Mouse (Mus musculus) lung, postnatal 0 days (tissue): ENCODE results near the gene Aacs. TPM values are rescaled to one million over a fixed set of nuclear protein-coding genes. Genes with fewer than 3 reads are reported as not detected.

Source experiments
- ATAC-seq: fragments of 200-750 bp; cut with Nextera tagmentation; 2 replicates; pipeline ENCODE4 v1.8.0; 2017; ENCODE audit warnings: moderate library complexity
- DNase-seq: peaks from one replicate; pipeline ENCODE4 v3.0.0-alpha.2; 2016; ENCODE audit warnings: low spot score
- H3K27ac ChIP-seq: fragments of 300-500 bp; sonication (generic); 2 replicates; pipeline ENCODE4 v1.5.1; 2014; ENCODE audit warnings: antibody characterized with exemption, mild to moderate bottlenecking, low read length, mixed read lengths
- H3K27me3 ChIP-seq: fragments of 300-500 bp; sonication (generic); replicated peaks from 2 replicates; pipeline ENCODE4 v1.6.1; 2014; ENCODE audit warnings: low read length, mixed read lengths; ENCODE audit not compliant: insufficient read depth
- H3K36me3 ChIP-seq: fragments of 300-500 bp; sonication (generic); 2 replicates; pipeline ENCODE4 v1.6.1; 2014; ENCODE audit warnings: low read length, mixed read lengths; ENCODE audit not compliant: insufficient read depth
- H3K4me1 ChIP-seq: fragments of 300-500 bp; sonication (generic); 2 replicates; pipeline ENCODE4 v1.6.1; 2014; ENCODE audit warnings: antibody characterized with exemption, low read depth, low read length, mixed read lengths; ENCODE audit not compliant: insufficient read depth
- H3K4me2 ChIP-seq: fragments of 300-500 bp; sonication (generic); replicated peaks from 2 replicates; pipeline ENCODE4 v1.6.1; 2014; ENCODE audit warnings: low read depth, mild to moderate bottlenecking, low read length, moderate library complexity, mixed read lengths
- H3K4me3 ChIP-seq: fragments of 300-500 bp; sonication (generic); 2 replicates; pipeline ENCODE4 v1.5.1; 2014; ENCODE audit warnings: low read depth, low read length
- H3K9ac ChIP-seq: fragments of 300-500 bp; sonication (generic); replicated peaks from 2 replicates; pipeline ENCODE4 v1.6.1; 2014; ENCODE audit warnings: low read depth, mild to moderate bottlenecking
- H3K9me3 ChIP-seq: fragments of 300-500 bp; sonication (generic); 2 replicates; pipeline ENCODE4 v1.6.1; 2016; ENCODE audit warnings: low read length, mixed read lengths
- CTCF ChIP-seq: IDR thresholded peaks from 2 replicates; pipeline ENCODE4 v1.5.1; 2016; ENCODE audit warnings: antibody characterized with exemption, mild to moderate bottlenecking
- EP300 ChIP-seq: IDR thresholded peaks from 2 replicates; pipeline ENCODE4 v1.6.1; 2016; ENCODE audit warnings: antibody characterized with exemption, mild to moderate bottlenecking, control low read depth
- WGBS: fragments of 180-500 bp; shearing (Covaris S2); extraction: QIAGEN DNeasy Blood & Tissue Kit; methylation state at CpG from one replicate; pipeline ENCODE4 v1.1.7; 2014; 5-methylcytosine and 5-hydroxymethylcytosine counted together
- polyA plus RNA-seq: library from polyadenylated mRNA; unstranded; fragments of >200 nt; fragmentation: Nextera tagmentation; extraction: Ambion mirVana; gene quantifications from 2 replicates; pipeline ENCODE4 v1.2.1, GENCODE M21; 2015

Gene Aacs
- polyA plus RNA-seq, 1 experiment from 2014 or later: 20.0 TPM

DNA sequence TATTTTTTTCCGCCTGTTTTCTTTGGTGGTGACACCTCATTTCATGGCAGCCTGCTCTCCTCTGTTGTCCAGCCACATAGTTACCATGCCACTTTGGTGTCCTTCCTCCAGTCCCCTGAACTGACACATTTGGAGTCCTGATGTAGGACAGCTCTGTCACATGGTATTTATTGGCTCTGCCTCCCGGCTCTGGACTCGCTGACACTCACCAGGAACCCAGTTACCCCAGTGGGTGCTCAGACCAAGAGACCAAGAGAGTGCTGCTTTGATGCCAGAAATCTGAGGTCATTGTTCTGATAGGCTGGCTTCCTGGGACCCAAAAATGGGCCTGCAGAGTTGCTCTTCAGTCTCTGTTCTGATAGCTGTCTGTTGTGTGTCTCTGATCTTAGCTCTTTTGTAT is 27.6 kb upstream of the Aacs start:
- Histone ChIP-seq H3K9me3 (no peaks in the 10 kb centered on the region), H3K4me1 (no peaks in the 10 kb centered on the region), H3K4me2 (no peak overlapping the region), H3K36me3 (no peaks in the 10 kb centered on the region), H3K9ac (no peak overlapping the region), H3K4me3 (no peak overlapping the region), H3K27me3 (no peaks in the 10 kb centered on the region), H3K27ac (no peak overlapping the region)
- WGBS: 78% methylated on average over 3 of the region's 3 CpGs
- TF ChIP-seq EP300 (no peak), CTCF (no peak)
- DNase-seq (no peak), ATAC-seq (no peak)

DNA sequence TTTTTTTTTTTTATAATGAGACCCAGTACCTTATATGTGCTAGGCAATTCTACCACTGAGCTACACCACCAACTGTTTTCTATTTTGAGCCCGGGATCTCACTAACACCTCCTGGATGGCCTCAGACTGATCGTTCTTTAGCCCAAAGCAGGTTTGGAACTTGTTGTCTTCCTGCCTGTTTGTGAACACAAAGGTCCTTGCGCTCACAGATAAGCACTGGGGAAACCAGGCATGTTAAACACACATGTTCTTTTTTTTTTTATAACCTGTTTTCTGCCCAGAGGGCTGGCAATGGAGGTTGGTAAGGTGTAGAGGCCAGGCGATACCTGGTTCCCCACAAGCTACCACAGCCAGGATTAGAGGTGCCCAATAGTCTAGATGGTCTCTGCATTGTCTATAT is 27.0 kb upstream of the Aacs start:
- H3K27ac ChIP-seq: no peak overlapping the region
- WGBS: 89% methylated on average over 4 of the region's 4 CpGs
- no peak overlapping the region for H3K9ac ChIP-seq
- H3K4me2 ChIP-seq: no peak overlapping the region
- DNase-seq (no peak), ATAC-seq (no peak)
- no peaks in the 10 kb centered on the region for H3K36me3 ChIP-seq
- no peaks in the 10 kb centered on the region for H3K9me3 ChIP-seq
- no peaks in the 10 kb centered on the region for H3K27me3 ChIP-seq
- H3K4me3 ChIP-seq: no peak overlapping the region
- TF ChIP-seq CTCF (no peak), EP300 (no peak)
- no peaks in the 10 kb centered on the region for H3K4me1 ChIP-seq

DNA sequence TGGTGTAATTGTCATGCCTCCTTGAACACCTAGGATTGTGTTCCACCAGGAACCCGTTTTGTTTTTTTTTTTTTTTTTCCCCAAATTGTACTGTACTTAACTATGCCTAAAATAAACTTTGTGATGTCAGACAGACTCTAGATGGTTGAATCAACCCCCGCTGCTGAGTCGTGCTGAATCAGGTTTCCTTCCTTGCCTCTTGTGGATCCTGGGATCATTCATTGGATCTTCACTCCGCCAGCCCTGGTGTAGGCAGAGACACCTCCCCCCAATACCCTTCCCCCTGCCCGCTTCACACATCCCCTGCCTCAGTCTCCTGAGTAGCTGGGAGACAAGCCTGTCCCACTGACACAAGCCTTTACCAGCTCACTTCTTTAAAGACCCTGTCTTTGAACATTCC is 26.3 kb upstream of the Aacs start:
- H3K9me3 ChIP-seq: no peaks in the 10 kb centered on the region
- no peaks in the 10 kb centered on the region for H3K36me3 ChIP-seq
- ATAC-seq (no peak), DNase-seq (no peak)
- no peak for TF ChIP-seq CTCF
- TF ChIP-seq EP300: no peak
- no peak overlapping the region for H3K27ac ChIP-seq
- no peak overlapping the region for H3K4me3 ChIP-seq
- H3K4me2 ChIP-seq: no peak overlapping the region
- no peak overlapping the region for H3K9ac ChIP-seq
- no peaks in the 10 kb centered on the region for H3K4me1 ChIP-seq
- 69% methylated on average over 5 of the region's 5 CpGs for WGBS
- no peaks in the 10 kb centered on the region for H3K27me3 ChIP-seq

DNA sequence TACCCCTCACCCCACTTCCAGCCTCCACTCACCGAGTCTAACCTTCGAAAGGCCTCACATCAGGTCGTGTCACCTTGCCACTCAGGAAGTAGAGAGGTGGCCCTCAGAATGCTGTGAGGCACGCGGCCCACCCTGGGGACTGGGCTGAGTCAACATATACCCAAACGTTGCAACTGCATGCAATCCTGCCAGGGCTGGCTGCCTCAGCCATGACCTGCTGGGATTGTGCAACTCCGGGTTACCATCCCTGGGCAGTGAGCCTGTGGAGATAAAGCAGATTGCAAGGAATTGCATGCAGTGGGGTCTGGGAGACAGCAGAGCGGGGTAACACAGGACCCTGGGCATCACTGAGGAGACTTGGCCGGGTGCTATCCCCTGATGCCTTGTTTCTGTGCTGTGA is 23.0 kb upstream of the Aacs start:
- WGBS: 82% methylated on average over 9 of the region's 9 CpGs
- no peak overlapping the region for H3K27ac ChIP-seq
- no peak for ATAC-seq
- no peak overlapping the region for H3K4me3 ChIP-seq
- TF ChIP-seq CTCF (no peak), EP300 (no peak)
- H3K9ac ChIP-seq: no peak overlapping the region
- H3K4me1 ChIP-seq: no peaks in the 10 kb centered on the region
- H3K4me2 ChIP-seq: no peak overlapping the region
- DNase-seq: no peak
- H3K36me3 ChIP-seq: no peaks in the 10 kb centered on the region
- no peaks in the 10 kb centered on the region for H3K9me3 ChIP-seq
- no peaks in the 10 kb centered on the region for H3K27me3 ChIP-seq

DNA sequence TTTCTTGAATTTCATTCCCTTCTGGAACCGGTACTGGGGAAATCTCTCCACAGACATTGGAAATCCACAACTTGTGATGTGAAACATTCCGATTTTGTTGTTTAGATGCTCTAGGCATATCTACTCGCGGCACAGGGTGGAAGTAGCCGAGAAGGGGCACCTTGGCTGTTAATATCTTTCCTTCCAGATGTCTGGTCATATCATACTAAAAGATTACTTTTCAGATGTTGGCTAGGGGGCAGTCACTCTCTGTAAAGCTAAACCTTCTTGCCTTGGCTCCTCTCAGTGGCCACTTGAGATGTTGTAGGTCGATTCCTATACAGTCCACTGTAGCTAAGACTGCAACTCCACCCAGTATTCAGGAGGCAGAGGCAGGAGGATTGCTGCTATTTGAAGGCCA is 19.5 kb upstream of the Aacs start:
- Histone ChIP-seq H3K9me3 (no peaks in the 10 kb centered on the region), H3K36me3 (no peaks in the 10 kb centered on the region), H3K27me3 (no peaks in the 10 kb centered on the region), H3K4me1 (no peaks in the 10 kb centered on the region), H3K4me3 (no peak overlapping the region), H3K27ac (no peak overlapping the region), H3K9ac (no peak overlapping the region), H3K4me2 (no peak overlapping the region)
- DNase-seq (no peak), ATAC-seq (no peak)
- WGBS: 87% methylated on average over 6 of the region's 6 CpGs
- no peak for TF ChIP-seq CTCF
- no peak for TF ChIP-seq EP300

DNA sequence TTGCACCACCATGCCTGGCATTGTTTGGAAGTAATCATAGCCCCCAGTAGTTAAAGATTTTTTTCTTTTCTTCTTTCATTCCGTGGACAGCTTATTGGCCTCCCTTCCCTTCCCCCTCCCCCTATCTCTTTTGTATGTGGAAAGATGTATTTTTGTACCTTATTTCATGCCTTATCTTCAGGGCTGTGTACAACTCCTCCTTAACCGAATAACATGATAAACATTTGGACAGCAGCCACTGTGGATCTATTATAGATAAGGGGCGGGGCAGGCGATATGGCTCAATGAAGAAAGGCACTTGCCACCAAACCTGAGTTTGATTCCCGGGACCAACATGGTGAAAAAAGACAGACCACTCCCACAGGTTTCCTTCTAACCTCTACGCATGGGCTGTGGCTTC is 18.1 kb upstream of the Aacs start:
- H3K27me3 ChIP-seq: no peaks in the 10 kb centered on the region
- no peaks in the 10 kb centered on the region for H3K9me3 ChIP-seq
- DNase-seq (no peak), ATAC-seq (no peak)
- no peak for TF ChIP-seq CTCF
- 81% methylated on average over 6 of the region's 6 CpGs for WGBS
- H3K4me1 ChIP-seq: no peaks in the 10 kb centered on the region
- no peak overlapping the region for H3K27ac ChIP-seq
- H3K36me3 ChIP-seq: no peaks in the 10 kb centered on the region
- H3K4me2 ChIP-seq: no peak overlapping the region
- no peak overlapping the region for H3K9ac ChIP-seq
- no peak overlapping the region for H3K4me3 ChIP-seq

DNA sequence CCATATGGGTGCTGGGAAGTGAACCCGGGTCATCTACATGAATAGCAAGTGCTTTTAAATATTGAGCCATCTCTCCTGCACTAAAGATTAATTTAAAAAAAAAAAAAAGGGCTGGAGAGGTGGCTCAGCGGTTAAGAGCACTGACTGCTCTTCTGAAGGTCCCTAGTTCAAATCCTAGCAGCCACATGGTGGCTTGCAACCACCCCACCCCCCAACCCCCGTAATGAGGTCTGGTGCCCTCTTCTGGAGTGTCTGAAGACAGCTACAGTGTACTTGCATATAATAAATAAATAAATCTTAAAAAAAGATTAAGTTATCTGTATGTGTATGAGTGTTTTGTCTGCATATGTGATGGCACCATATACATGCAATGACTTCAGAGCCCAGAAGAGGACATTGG is 15.0 kb upstream of the Aacs start:
- Histone ChIP-seq H3K9ac (no peak overlapping the region), H3K4me3 (no peak overlapping the region), H3K27me3 (no peaks in the 10 kb centered on the region), H3K4me1 (no peaks in the 10 kb centered on the region), H3K9me3 (no peaks in the 10 kb centered on the region), H3K36me3 (no peaks in the 10 kb centered on the region), H3K4me2 (no peak overlapping the region), H3K27ac (no peak overlapping the region)
- TF ChIP-seq CTCF (peak; percentile 33), EP300 (no peak)
- ATAC-seq (no peak), DNase-seq (no peak)
- 83% methylated on average over 3 of the region's 3 CpGs for WGBS
